Mouse (Mus musculus) neural tube, embryonic 11.5 days (tissue): ENCODE measurements around the gene Bbs9. TPM values are rescaled to one million over a fixed set of nuclear protein-coding genes. Genes with fewer than 3 reads are reported as not detected.

Source experiments
- ATAC-seq: fragments of 200-750 bp; cut with Nextera tagmentation; 2 replicates; pipeline ENCODE4 v1.8.0; 2017; ENCODE audit warnings: moderate number of reproducible peaks, mild to moderate bottlenecking, moderate TSS enrichment, moderate library complexity; ENCODE audit not compliant: insufficient read depth, low FRiP score, low TSS enrichment
- DNase-seq: peaks from one replicate; pipeline ENCODE4 v3.0.0-alpha.2; 2015; ENCODE audit warnings: low spot score
- H3K27ac ChIP-seq: fragments of 300-500 bp; sonication (generic); 2 replicates; pipeline ENCODE4 v1.5.1; 2014; ENCODE audit warnings: low read depth, mild to moderate bottlenecking, low read length
- H3K27me3 ChIP-seq: fragments of 300-500 bp; sonication (generic); 2 replicates; pipeline ENCODE4 v1.6.1; 2014; ENCODE audit warnings: mild to moderate bottlenecking, low read length, mixed read lengths; ENCODE audit not compliant: control insufficient read depth, insufficient read depth
- H3K36me3 ChIP-seq: fragments of 300-500 bp; sonication (generic); 2 replicates; pipeline ENCODE4 v1.6.1; 2014; ENCODE audit warnings: mild to moderate bottlenecking, low read length, moderate library complexity, mixed read lengths; ENCODE audit not compliant: control insufficient read depth, insufficient read depth
- H3K4me1 ChIP-seq: fragments of 300-500 bp; sonication (generic); 2 replicates; pipeline ENCODE4 v1.6.1; 2014; ENCODE audit warnings: low read length, mixed read lengths; ENCODE audit not compliant: control insufficient read depth, insufficient read depth
- H3K4me2 ChIP-seq: fragments of 300-500 bp; sonication (generic); 2 replicates; pipeline ENCODE4 v1.6.1; 2014; ENCODE audit warnings: low read depth, mild to moderate bottlenecking, moderate library complexity
- H3K4me3 ChIP-seq: fragments of 300-500 bp; sonication (generic); 2 replicates; pipeline ENCODE4 v1.5.1; 2014; ENCODE audit warnings: low read depth, low read length
- H3K9ac ChIP-seq: fragments of 300-500 bp; sonication (generic); 2 replicates; pipeline ENCODE4 v1.6.1; 2014; ENCODE audit warnings: mild to moderate bottlenecking, low read length
- H3K9me3 ChIP-seq: fragments of 300-500 bp; sonication (generic); 2 replicates; pipeline ENCODE4 v1.6.1; 2016; ENCODE audit warnings: low read length; ENCODE audit not compliant: control insufficient read depth
- WGBS: fragments of 180-500 bp; shearing (Covaris S2); extraction: QIAGEN DNeasy Blood & Tissue Kit; methylation state at CpG from one replicate; pipeline ENCODE4 v1.1.7; 2014; 5-methylcytosine and 5-hydroxymethylcytosine counted together
- polyA plus RNA-seq: library from polyadenylated mRNA; unstranded; fragments of >200 nt; fragmentation: Nextera tagmentation; extraction: Ambion mirVana; gene quantifications from 2 replicates; pipeline ENCODE4 v1.2.1, GENCODE M21; 2014

Bbs9 gene
- polyA plus RNA-seq, 1 experiment from 2014 or later: 16.9 TPM

DNA sequence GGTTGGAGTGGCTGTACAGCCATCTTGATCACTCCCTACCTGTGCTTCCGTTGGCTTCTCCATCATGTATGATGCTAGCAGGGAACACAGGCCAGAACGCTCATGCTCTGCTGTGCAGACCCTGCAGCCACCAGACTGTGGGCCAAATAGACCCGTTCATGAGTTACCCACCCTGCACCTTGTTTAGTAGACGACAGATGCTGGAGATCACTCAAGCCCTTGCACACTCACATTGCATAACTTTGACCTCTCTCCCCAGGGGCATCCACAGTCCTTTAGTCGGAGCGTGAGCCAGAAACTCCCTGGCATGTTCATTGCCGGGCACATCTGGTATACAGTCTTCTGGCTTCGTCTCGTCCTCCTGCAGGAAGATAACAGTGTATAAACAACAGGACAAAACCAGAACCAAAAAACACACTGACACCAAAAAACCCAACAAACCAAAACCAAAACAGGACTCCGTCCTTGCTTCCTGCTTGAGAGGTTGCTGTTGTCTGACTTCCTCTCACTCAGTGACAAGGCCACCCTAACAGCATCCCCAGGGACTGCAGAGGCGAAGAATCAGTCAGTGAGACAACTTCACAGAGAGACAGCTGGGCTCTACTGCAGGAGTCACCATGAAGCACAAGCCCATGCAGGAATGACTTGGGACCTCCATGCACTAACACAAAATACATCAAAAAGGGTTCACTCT, 18.2 kb upstream of the Bbs9 start:
- DNase-seq (no peak), ATAC-seq (no peak)
- H3K4me1 ChIP-seq: no peaks in the 10 kb centered on the region
- no peak overlapping the region for H3K4me2 ChIP-seq
- no peaks in the 10 kb centered on the region for H3K27me3 ChIP-seq
- H3K9me3 ChIP-seq: no peaks in the 10 kb centered on the region
- WGBS: 93% methylated on average over 11 of the region's 11 CpGs
- H3K9ac ChIP-seq: no peak overlapping the region
- H3K4me3 ChIP-seq: no peak overlapping the region
- H3K27ac ChIP-seq: no peak overlapping the region
- H3K36me3 ChIP-seq: peaks cover 13% of the 10 kb centered on the region

DNA sequence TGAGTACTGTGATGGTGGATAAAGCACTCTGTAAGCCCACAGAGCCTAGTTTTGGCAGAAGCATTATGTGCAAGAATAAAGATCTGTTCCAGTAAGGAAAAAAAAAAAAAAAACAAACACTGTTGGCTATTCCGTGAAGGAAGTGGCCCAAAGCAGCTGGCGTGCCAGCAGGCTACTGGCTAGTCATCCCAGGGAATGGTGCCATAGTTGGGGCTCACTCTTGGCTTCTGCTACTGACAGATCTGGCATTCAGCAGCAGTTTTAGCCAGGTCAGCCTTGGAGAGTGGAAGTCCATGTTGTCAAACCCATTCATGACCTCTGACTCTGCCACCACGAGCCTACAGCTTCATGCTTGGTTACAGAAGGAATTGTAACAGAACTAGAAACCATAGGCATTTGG, 13.6 kb upstream of the Bbs9 start:
- Histone ChIP-seq H3K27me3 (no peaks in the 10 kb centered on the region), H3K36me3 (peaks cover 2% of the 10 kb centered on the region), H3K9me3 (no peaks in the 10 kb centered on the region), H3K27ac (no peak overlapping the region), H3K9ac (no peak overlapping the region), H3K4me2 (no peak overlapping the region), H3K4me1 (no peaks in the 10 kb centered on the region; the same call in 1 of the 2 replicates), H3K4me3 (no peak overlapping the region)
- ATAC-seq: no peak
- DNase-seq: no peak
- 87% methylated on average over 3 of the region's 3 CpGs for WGBS

DNA sequence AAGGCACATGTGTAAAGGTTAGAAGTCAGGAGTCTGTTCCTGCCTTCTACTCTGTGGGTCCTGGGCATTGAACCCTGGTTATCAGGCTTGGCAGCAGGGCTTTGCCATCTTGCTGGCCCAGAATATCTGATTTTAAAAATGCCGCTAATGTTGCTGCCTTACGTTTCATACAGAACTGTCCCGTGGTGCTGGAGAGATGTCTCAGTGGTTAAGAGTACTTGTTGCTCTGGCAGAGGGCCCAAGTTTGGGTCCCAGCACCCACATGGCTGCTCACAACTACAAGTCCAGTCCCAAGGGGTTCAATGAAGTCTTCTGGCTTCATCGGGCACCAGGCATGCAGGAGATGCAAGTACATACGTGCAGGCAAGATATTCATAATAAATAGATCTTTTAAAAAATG, 9.3 kb upstream of the Bbs9 start:
- Histone ChIP-seq H3K9me3 (no peaks in the 10 kb centered on the region), H3K27me3 (no peaks in the 10 kb centered on the region), H3K36me3 (peaks cover under 1% of the 10 kb centered on the region; the same call in 1 of the 2 replicates), H3K4me2 (no peak overlapping the region), H3K9ac (no peak overlapping the region), H3K4me3 (no peak overlapping the region), H3K27ac (no peak overlapping the region), H3K4me1 (no peaks in the 10 kb centered on the region; the same call in 1 of the 2 replicates)
- DNase-seq (no peak), ATAC-seq (no peak)
- 96% methylated on average over 5 of the region's 5 CpGs for WGBS

DNA sequence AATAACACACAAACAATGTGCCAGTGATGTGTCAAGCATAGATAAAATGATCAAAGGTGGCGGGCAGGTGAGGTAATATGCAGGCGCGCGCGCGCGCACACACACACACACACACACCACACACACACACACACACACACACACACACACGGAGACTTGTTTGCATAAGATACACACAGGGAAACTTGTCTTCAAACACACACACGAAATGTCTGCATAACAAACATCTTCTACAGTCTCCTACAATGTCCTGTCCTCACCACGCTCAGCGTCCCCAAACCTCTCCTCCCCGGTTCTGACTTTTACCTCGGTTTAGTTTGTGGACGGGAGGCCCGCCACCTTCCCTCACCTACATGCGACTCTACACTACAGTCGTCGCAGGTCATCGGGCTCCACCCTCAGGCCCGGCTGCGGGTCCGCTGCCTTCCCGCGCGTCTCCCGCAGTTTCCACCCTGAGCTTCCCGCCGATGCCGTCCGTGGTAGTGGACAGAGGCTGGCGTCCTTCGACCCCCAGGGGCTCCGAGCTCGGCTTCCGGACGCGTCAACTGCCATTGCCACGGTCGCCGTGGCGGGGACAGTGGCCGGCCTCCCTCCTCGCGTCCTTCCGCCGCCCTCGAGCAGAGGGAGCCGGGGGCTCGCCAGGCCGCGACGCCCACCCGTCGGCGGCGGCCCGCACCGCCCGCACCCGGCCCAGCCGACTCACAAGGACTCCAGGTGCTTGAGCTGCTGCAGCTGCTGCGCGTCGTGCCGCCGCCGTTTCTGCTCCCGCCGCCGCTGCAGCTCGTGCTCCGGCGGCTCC, 7.9 kb upstream of the Bbs9 start:
- Histone ChIP-seq H3K27ac (peak overlapping the region; percentile 78; the same call in 1 of the 2 replicates), H3K36me3 (no peaks in the 10 kb centered on the region), H3K4me2 (peak overlapping the region; percentile 73), H3K27me3 (no peaks in the 10 kb centered on the region), H3K4me3 (peak overlapping the region; percentile 83), H3K4me1 (no peaks in the 10 kb centered on the region; the same call in 1 of the 2 replicates), H3K9me3 (no peaks in the 10 kb centered on the region), H3K9ac (peak overlapping the region; percentile 91)
- WGBS: 1% methylated on average over 68 of the region's 73 CpGs
- ATAC-seq (peak; percentile 74), DNase-seq (peak; percentile 65)

DNA sequence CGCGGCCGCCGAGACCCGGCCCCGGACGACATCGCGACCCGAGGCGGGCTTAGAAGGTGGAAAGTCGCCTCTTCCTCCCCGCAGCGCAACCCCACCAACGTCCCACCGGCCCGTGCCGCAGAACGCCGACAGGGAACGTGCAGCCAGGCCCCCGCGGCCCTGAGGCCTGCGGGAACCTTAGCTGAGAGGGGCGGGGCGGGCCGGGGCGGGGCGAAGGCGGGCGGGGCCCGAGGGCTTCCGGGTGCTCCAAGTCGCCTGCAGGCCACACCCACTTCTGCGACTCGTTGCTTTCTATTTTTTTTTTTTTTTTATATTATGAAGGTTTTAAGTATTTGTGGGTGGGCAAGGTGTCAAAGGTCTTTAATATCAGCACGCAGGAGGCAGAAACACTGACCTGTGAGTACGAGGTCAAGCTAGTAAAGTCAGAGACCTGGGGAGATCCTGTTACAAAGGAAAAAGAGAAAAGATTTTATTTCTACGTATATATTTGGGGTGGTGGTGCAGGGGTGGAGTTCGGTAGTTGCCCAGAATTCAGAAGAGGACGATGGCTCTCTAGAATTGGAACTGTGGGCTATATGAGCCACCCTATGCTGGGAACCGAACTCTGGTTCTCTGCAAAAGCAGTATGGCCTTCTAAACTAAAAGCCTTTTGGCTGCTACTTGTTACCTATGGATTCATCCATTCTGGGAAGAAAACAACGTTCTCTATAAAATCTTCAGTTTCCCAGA, 7.2 kb upstream of the Bbs9 start:
- H3K27ac ChIP-seq: peak overlapping the region; percentile 78; the same call in 1 of the 2 replicates
- H3K4me2 ChIP-seq: peak overlapping the region; percentile 73
- peak overlapping the region; percentile 91 for H3K9ac ChIP-seq
- no peaks in the 10 kb centered on the region; the same call in 1 of the 2 replicates for H3K4me1 ChIP-seq
- no peaks in the 10 kb centered on the region for H3K9me3 ChIP-seq
- DNase-seq (peak; percentile 88), ATAC-seq (peak; percentile 86)
- H3K27me3 ChIP-seq: no peaks in the 10 kb centered on the region
- 5% methylated on average over 38 of the region's 43 CpGs for WGBS
- H3K4me3 ChIP-seq: peak overlapping the region; percentile 83
- H3K36me3 ChIP-seq: no peaks in the 10 kb centered on the region

DNA sequence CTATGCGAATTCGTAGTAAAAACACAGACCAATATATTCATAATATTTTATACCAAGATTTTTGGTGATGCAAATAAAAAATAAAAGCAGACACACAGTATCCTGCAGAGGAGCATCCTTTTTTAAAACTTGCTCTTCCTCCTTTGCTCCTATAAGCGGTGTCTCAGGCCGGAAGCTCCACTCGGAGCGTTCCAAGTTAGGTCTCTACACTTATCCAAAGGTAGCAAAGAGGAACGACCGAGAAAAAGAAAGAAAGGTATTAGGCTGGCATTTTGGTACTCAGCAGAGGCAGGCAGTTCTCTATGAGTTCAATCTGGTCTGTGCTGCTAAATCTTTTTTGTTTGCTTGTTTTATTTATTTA, 6.6 kb upstream of the Bbs9 start:
- Histone ChIP-seq H3K27me3 (no peaks in the 10 kb centered on the region), H3K9ac (no peak overlapping the region), H3K4me3 (no peak overlapping the region), H3K36me3 (no peaks in the 10 kb centered on the region), H3K27ac (no peak overlapping the region), H3K4me2 (no peak overlapping the region), H3K4me1 (no peaks in the 10 kb centered on the region; the same call in 1 of the 2 replicates), H3K9me3 (no peaks in the 10 kb centered on the region)
- ATAC-seq (no peak), DNase-seq (no peak)
- 77% methylated on average over 8 of the region's 8 CpGs for WGBS

DNA sequence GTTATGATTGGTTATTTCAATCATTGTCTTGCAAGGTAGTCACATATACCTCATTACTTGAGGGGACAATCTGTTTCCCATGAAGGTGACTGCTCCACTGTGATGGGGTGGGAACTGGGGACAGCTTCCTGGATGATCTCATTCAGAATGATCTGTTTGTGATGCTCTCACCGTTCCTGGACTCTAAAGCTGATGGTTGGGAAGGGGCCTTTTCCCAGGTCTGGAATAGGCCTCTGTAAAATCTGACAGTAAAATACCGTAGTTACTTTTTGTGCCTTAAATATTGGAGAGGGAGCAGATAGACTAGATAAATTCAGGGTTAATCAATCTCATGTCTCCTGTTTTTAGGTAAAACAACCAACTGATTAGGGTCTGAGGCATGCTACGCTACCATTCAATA, 5.9 kb upstream of the Bbs9 start, which contains the start of gene Rp9:
TSS of gene Rp9 (minus strand) at position 101 of the 400 bp plus-strand sequence.
- no peaks in the 10 kb centered on the region for H3K27me3 ChIP-seq
- H3K4me1 ChIP-seq: no peaks in the 10 kb centered on the region; the same call in 1 of the 2 replicates
- 88% methylated on average over 3 of the region's 3 CpGs for WGBS
- ATAC-seq: no peak
- no peak for DNase-seq
- no peaks in the 10 kb centered on the region for H3K36me3 ChIP-seq
- H3K9me3 ChIP-seq: no peaks in the 10 kb centered on the region
- H3K4me3 ChIP-seq: peak within 1 kb of the TSS; percentile 83
- H3K4me2 ChIP-seq: peak within 1 kb of the TSS; percentile 73
- H3K9ac ChIP-seq: no peak within 1 kb of the TSS
- H3K27ac ChIP-seq: no peak within 1 kb of the TSS

DNA sequence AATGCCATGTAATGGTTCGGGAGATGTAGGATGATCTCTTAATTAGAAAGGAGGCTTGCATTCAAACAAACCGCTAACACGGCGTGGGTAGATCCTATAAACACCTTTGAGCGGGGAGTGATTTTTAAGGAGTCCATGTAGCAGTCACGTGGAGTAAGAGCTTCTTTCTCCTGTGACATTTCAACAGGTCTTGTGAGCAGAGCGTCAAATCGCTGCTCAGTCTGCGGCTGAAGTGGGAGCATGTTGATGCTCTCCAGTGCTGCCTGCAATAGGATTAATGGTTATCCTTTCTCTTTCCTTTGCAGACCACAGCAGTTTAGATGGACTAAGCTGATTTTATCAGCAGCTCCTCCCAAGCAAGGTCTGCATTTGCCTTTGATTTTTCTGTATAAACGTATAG, 750 bp downstream of the Bbs9 start:
- H3K9me3 ChIP-seq: no peaks in the 10 kb centered on the region
- H3K27me3 ChIP-seq: no peaks in the 10 kb centered on the region
- peak; percentile 5; the same call in 1 of the 2 replicates for ATAC-seq
- peak overlapping the region; percentile 81 for H3K4me2 ChIP-seq
- peak overlapping the region; percentile 59 for H3K4me3 ChIP-seq
- WGBS: 8% methylated on average over 10 of the region's 10 CpGs
- no peaks in the 10 kb centered on the region for H3K36me3 ChIP-seq
- 0 out of 2 replicates have a peak, but pooled peaks cover 3% of the 10 kb centered on the region for H3K4me1 ChIP-seq
- no peak overlapping the region for H3K27ac ChIP-seq
- peak overlapping the region; percentile 63 for H3K9ac ChIP-seq
- DNase-seq: no peak
